Mouse (Mus musculus) spleen, adult 2 months (tissue): ENCODE results near the gene Slc16a10.

Source experiments
- CTCF ChIP-seq: fragments of 200-500 bp; IDR thresholded peaks from 2 replicates; pipeline ENCODE4 v1.5.1; 2011; ENCODE audit warnings: mild to moderate bottlenecking, inconsistent platforms; ENCODE audit not compliant: insufficient read depth, insufficient read length, insufficient replicate concordance; ENCODE audit errors: extremely low read depth
- POLR2A ChIP-seq: fragments of 200-500 bp; IDR thresholded peaks from 2 replicates; pipeline ENCODE4 v1.6.1; 2011; ENCODE audit warnings: low read depth, low read length, inconsistent platforms

GRCm38 (mm10) chr10:40139646-40140045, 2.4 kb downstream of the Slc16a10 start:
- TF ChIP-seq CTCF (no peak), POLR2A (no peak)
